Mouse (Mus musculus) stomach, embryonic 14.5 days (tissue): ENCODE data around the gene Ccdc115. TPM values are rescaled to one million over a fixed set of nuclear protein-coding genes. Genes with fewer than 3 reads are reported as not detected.

ENCODE experiments used
- ATAC-seq: fragments of 200-750 bp; cut with Nextera tagmentation; 2 replicates; pipeline ENCODE4 v1.8.0; 2017; ENCODE audit warnings: low read depth, moderate TSS enrichment; ENCODE audit not compliant: insufficient number of reproducible peaks, insufficient read depth, low FRiP score
- H3K27ac ChIP-seq: fragments of 300-500 bp; sonication (generic); 2 replicates; pipeline ENCODE4 v1.5.1; 2014; ENCODE audit warnings: mild to moderate bottlenecking, low read length, moderate library complexity, mixed read lengths
- H3K27me3 ChIP-seq: fragments of 300-500 bp; sonication (generic); 2 replicates; pipeline ENCODE4 v1.6.1; 2014; ENCODE audit warnings: low read length, control low read depth, mixed read lengths; ENCODE audit not compliant: control insufficient read depth, insufficient read depth
- H3K36me3 ChIP-seq: fragments of 300-500 bp; sonication (generic); 2 replicates; pipeline ENCODE4 v1.6.1; 2014; ENCODE audit warnings: mild to moderate bottlenecking, control low read depth, low read length, moderate library complexity, mixed read lengths; ENCODE audit not compliant: control insufficient read depth, insufficient read depth
- H3K4me1 ChIP-seq: fragments of 300-500 bp; sonication (generic); 2 replicates; pipeline ENCODE4 v1.6.1; 2014; ENCODE audit warnings: low read length, control low read depth, mixed read lengths; ENCODE audit not compliant: control insufficient read depth, insufficient read depth
- H3K4me2 ChIP-seq: fragments of 300-500 bp; sonication (generic); replicated peaks from 2 replicates; pipeline ENCODE4 v1.6.1; 2014; ENCODE audit warnings: low read depth, low read length, control low read depth
- H3K4me3 ChIP-seq: fragments of 300-500 bp; sonication (generic); 2 replicates; pipeline ENCODE4 v1.5.1; 2014; ENCODE audit warnings: low read depth, low read length, control low read depth
- H3K9ac ChIP-seq: fragments of 300-500 bp; sonication (generic); replicated peaks from 2 replicates; pipeline ENCODE4 v1.6.1; 2014; ENCODE audit warnings: low read depth, mild to moderate bottlenecking, control low read depth, low read length, moderate library complexity, mixed read lengths
- H3K9me3 ChIP-seq: fragments of 300-500 bp; sonication (generic); 2 replicates; pipeline ENCODE4 v1.6.1; 2016; ENCODE audit warnings: low read depth, low read length, control low read depth; ENCODE audit not compliant: control insufficient read depth
- WGBS: fragments of 180-500 bp; shearing (Covaris S2); extraction: QIAGEN DNeasy Blood & Tissue Kit; methylation state at CpG from one replicate; pipeline ENCODE4 v1.1.7; 2014; 5-methylcytosine and 5-hydroxymethylcytosine counted together
- polyA plus RNA-seq: library from polyadenylated mRNA; unstranded; fragments of >200 nt; fragmentation: Nextera tagmentation; extraction: Ambion mirVana; gene quantifications from 2 replicates; pipeline ENCODE4 v1.2.1, GENCODE M21; 2014

Gene Ccdc115
- 50.4 TPM in 2 replicates for polyA plus RNA-seq

GRCm38 (mm10) chr1:34439215-34439960, at the start of gene Ccdc115, which contains the start of gene Imp4:
Gene Ccdc115 (minus strand): TSS chr1:34439672.
Gene Imp4 (plus strand): TSS chr1:34439851.
- H3K4me3 ChIP-seq, result peak within 1 kb of the TSS; percentile 71
- peak within 1 kb of the TSS; percentile 44; the same call in 1 of the 2 replicates for H3K27ac ChIP-seq
- H3K36me3 ChIP-seq, result peaks cover 24% of the 10 kb centered on the region
- H3K4me1 ChIP-seq, result no peaks in the 10 kb centered on the region
- peak; percentile 95 for ATAC-seq
- H3K9me3 ChIP-seq, result no peaks in the 10 kb centered on the region
- H3K9ac ChIP-seq, result peak within 1 kb of the TSS; percentile 52; the same call in 1 of the 2 replicates
- no peaks in the 10 kb centered on the region for H3K27me3 ChIP-seq
- 0% methylated on average over 48 of the region's 48 CpGs for WGBS
- H3K4me2 ChIP-seq, result peak within 1 kb of the TSS; percentile 79

GRCm38 (mm10) chr1:34487383-34487782, 47.9 kb upstream of the Ccdc115 start:
- H3K27me3 ChIP-seq, result no peaks in the 10 kb centered on the region
- no peaks in the 10 kb centered on the region for H3K9me3 ChIP-seq
- ATAC-seq, result no peak
- no peaks in the 10 kb centered on the region for H3K36me3 ChIP-seq
- H3K9ac ChIP-seq, result no peak overlapping the region
- no peak overlapping the region for H3K4me3 ChIP-seq
- no peak overlapping the region for H3K4me2 ChIP-seq
- H3K27ac ChIP-seq, result no peak overlapping the region
- WGBS, result 94% methylated on average over 3 of the region's 3 CpGs
- H3K4me1 ChIP-seq, result no peaks in the 10 kb centered on the region

DNA sequence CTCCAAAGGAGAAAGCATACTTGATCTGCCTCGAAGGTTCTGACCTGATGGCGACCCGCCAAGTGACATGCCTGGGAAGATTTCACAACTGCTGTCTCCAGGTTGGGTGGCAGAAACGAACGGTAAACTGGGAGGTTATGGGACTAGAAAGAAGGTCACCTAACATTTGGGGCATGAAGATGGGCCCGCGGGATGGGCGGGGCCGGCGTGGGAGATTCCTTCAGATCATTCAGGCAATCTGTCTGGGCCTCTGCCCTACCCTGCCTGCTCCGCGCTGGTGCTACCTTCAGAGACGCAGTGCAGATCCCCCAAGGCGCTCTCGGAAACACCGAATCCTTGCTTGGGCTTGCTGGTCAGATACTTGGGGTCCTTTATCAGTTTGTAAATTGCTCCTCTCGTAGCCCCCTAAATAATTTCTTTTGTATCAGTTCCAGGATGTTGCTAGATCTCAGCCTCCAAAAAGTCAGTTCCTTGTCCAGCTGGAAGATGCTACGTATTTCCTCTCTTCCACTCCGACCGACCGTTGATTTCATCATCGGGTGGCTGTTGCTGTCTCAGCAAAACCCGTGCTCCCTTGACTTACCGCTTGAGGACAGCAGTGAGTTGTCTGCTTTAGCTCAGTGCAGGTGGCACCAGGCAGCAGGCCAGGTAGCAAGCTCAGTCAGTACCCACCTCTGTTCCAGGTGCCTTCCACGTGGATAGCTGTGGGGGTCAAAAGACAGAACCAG, 46.2 kb upstream of the Ccdc115 start:
- peak overlapping the region; percentile 39 for H3K4me2 ChIP-seq
- no peaks in the 10 kb centered on the region for H3K9me3 ChIP-seq
- H3K4me3 ChIP-seq, result peak overlapping the region; percentile 8; the same call in 1 of the 2 replicates
- peak; percentile 28; the same call in 1 of the 2 replicates for ATAC-seq
- no peaks in the 10 kb centered on the region for H3K4me1 ChIP-seq
- H3K36me3 ChIP-seq, result no peaks in the 10 kb centered on the region
- H3K9ac ChIP-seq, result no peak overlapping the region
- 5% methylated on average over 25 of the region's 25 CpGs for WGBS
- H3K27me3 ChIP-seq, result no peaks in the 10 kb centered on the region
- no peak overlapping the region for H3K27ac ChIP-seq

GRCm38 (mm10) chr1:34484470-34484869, 45.0 kb upstream of the Ccdc115 start:
- H3K27ac ChIP-seq, result no peak overlapping the region
- H3K36me3 ChIP-seq, result no peaks in the 10 kb centered on the region
- H3K4me1 ChIP-seq, result no peaks in the 10 kb centered on the region
- WGBS, result 82% methylated on average over 10 of the region's 10 CpGs
- H3K4me2 ChIP-seq, result no peak overlapping the region
- H3K9me3 ChIP-seq, result no peaks in the 10 kb centered on the region
- H3K9ac ChIP-seq, result no peak overlapping the region
- H3K27me3 ChIP-seq, result no peaks in the 10 kb centered on the region
- no peak for ATAC-seq
- H3K4me3 ChIP-seq, result no peak overlapping the region

GRCm38 (mm10) chr1:34481920-34482669, 42.6 kb upstream of the Ccdc115 start:
- no peak overlapping the region for H3K4me3 ChIP-seq
- no peak overlapping the region for H3K27ac ChIP-seq
- no peaks in the 10 kb centered on the region for H3K9me3 ChIP-seq
- ATAC-seq, result no peak
- H3K9ac ChIP-seq, result no peak overlapping the region
- no peaks in the 10 kb centered on the region for H3K36me3 ChIP-seq
- H3K27me3 ChIP-seq, result no peaks in the 10 kb centered on the region
- no peak overlapping the region for H3K4me2 ChIP-seq
- H3K4me1 ChIP-seq, result no peaks in the 10 kb centered on the region
- 32% methylated on average over 5 of the region's 5 CpGs for WGBS

DNA sequence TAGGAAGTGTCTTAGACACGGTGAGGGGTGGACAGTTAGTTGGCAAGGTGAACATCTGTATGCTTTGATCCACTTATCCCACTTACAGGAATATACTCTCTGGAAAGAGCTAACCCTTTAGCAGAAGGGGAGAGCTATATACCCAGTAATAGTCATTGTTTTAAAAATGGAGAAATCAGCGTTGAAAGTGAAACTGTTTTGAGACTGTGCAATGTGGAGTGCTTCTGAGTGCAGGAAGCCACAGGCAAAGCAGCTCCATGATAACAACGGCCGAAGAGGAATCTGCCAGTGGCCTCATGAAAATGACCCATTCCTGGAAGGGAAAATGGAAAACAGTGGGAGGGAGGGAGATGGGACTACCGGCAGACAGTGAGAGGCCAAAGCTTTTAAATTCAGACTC, 41.3 kb upstream of the Ccdc115 start:
- Histone ChIP-seq H3K4me1 (no peaks in the 10 kb centered on the region), H3K27ac (no peak overlapping the region), H3K4me2 (no peak overlapping the region), H3K27me3 (no peaks in the 10 kb centered on the region), H3K9me3 (no peaks in the 10 kb centered on the region), H3K9ac (no peak overlapping the region), H3K4me3 (no peak overlapping the region), H3K36me3 (no peaks in the 10 kb centered on the region)
- no peak for ATAC-seq
- 63% methylated on average over 5 of the region's 5 CpGs for WGBS

DNA sequence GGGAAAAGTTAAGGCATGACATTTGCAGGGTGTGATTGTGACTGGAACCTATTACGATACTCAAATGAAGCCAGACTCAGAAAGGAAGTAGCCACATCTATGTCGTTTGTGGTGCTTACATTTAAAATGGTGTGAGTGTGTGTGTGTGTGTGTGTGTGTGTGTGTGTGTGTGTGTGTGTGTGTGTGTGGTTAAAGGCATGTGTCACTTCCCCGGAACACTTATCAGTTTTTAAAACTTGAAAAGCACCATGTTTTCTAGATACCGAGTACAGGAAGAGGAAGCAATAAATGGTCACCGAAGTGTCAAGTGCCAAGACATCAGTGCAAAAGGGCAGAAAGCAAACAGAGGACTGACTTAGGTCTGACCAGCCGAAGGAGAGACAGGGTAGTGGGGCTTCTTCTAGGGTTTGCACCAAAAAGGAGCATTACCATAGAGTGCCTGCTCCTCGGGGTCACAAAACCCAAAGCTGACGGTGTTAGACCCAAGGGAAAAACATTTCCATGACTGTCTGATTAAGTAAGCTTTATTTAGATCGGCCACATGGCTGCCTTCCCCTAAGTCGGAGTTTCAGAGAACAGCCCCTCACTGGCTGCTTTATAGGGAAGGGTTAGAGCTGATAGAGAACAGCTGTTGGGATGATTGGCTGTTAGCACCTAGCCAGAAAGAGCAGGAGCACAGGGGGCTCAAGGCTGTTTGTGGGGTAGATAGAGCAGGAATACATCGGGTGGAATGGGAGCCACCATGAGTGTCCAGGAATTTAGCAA, 39.6 kb upstream of the Ccdc115 start:
- 37% methylated on average over 11 of the region's 11 CpGs for WGBS

More for the DNA sequence above, 39.6 kb upstream of the Ccdc115 start:
- no peak for ATAC-seq
- no peak overlapping the region for H3K4me3 ChIP-seq
- H3K4me2 ChIP-seq, result no peak overlapping the region
- no peak overlapping the region for H3K9ac ChIP-seq
- no peaks in the 10 kb centered on the region for H3K9me3 ChIP-seq
- H3K4me1 ChIP-seq, result no peaks in the 10 kb centered on the region
- H3K27ac ChIP-seq, result no peak overlapping the region
- H3K36me3 ChIP-seq, result no peaks in the 10 kb centered on the region
- H3K27me3 ChIP-seq, result no peaks in the 10 kb centered on the region
